Mouse (Mus musculus) myocyte (in vitro differentiated cells): Measurements from ENCODE around the gene Atp2a2.

Source experiments
- POLR2AphosphoS2 ChIP-seq: IDR thresholded peaks from one replicate; pipeline ENCODE4 v1.6.1; 2011; ENCODE audit warnings: low read depth, control low read depth; ENCODE audit not compliant: insufficient read length
- TCF12 ChIP-seq: IDR thresholded peaks from one replicate; pipeline ENCODE4 v1.6.1; 2011; ENCODE audit warnings: mild to moderate bottlenecking, control low read depth; ENCODE audit not compliant: poor library complexity, insufficient read depth, severe bottlenecking
- USF1 ChIP-seq: IDR thresholded peaks from one replicate; pipeline ENCODE4 v1.6.1; 2011; ENCODE audit warnings: low read depth, mild to moderate bottlenecking, control low read depth, moderate library complexity

DNA sequence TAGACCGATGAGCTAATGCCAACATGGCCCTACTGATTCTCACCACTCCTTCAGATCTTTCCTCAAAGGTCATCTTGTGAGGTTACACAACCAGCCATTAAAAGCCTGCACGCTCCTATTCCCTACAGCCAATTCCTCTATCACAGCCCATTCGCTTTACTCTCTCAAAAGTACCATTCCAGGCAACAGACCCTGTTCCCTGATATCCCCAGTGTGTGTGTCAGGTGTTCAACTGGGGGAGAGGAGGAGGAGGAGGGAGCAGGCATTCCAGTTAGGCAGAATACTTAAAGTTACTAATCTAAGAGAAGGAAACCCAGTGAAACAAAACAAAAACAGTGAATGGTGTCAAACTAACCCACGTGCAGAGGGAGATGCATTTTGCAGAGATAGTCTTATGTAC, 5.0 kb downstream of the Atp2a2 start:
- TF ChIP-seq TCF12 (no peak), USF1 (no peak), POLR2AphosphoS2 (no peak)
